Mouse (Mus musculus): ENCODE data around the gene Trpv2. TPM values are rescaled to one million over a fixed set of nuclear protein-coding genes. Genes with fewer than 3 reads are reported as not detected.

The Trpv2 gene
- total and polyA plus RNA-seq, 3 experiments, result 39.2 to 58.7 (median 46.2) TPM

DNA sequence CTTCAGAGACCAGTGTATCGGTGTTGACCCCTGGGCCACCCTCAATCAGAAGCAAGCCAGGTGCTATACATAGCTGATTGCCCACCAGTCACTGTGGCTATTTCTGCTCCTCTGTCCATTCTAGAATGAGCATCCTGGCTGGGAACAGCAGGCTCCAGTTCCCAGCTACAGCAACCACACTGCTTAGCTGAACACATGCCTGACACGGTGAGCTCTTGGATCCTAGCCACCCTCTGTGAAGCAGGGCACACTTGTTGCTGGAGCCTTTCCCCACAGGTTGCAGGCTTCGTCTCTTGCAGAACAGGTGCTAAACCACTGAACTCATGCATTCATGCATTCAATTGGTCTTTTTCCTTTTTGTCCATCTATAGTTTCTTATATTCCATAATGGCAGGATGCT, 66.1 kb downstream of the Trpv2 start:
- TF ChIP-seq RCOR1 (conservative IDR thresholded peaks at IDR 0.05; ENCODE audit: low read depth, low read length) (no peak), PAX5 (IDR thresholded peaks at IDR 0.05; ENCODE audit: low read length) (no peak), JUN (IDR thresholded peaks at IDR 0.05; ENCODE audit: insufficient read depth, low read depth, low read length) (no peak), ETS1 (conservative IDR thresholded peaks at IDR 0.05; ENCODE audit: low read depth, low read length) (no peak), POLR2A (IDR thresholded peaks at IDR 0.05; ENCODE audit: low read depth, low read length) (no peak)
- Histone ChIP-seq H3K27me3 (replicated peaks) (no peaks in the 10 kb centered on the region), H3K4me2 (ENCODE audit: insufficient read depth, low read depth, poor library complexity, severe bottlenecking) (no peak overlapping the region), H3K4me3 (replicated peaks in 1 of 3; ENCODE audit: low read depth in 2 of 3, low read length in 2 of 3, poor library complexity in 1 of 3) (no peak overlapping the region), H3K4me1 (ENCODE audit: control insufficient read depth in 1 of 2, insufficient read depth in 2 of 2) (peaks cover 26 to 48% of the 10 kb centered on the region in 2 experiments), H3K9me3 (replicated peaks; ENCODE audit: low read length) (no peaks in the 10 kb centered on the region), H3K79me2 (replicated peaks; ENCODE audit: control insufficient read depth, extremely low read depth, insufficient read depth, poor library complexity, severe bottlenecking) (no peaks in the 10 kb centered on the region), H3K36me3 (replicated peaks in 1 of 2; ENCODE audit: control insufficient read depth in 1 of 2, insufficient read depth in 1 of 2, low read length in 1 of 2) (peaks cover 0 to 3% of the 10 kb centered on the region in 2 experiments), H3K27ac (ENCODE audit: insufficient read depth, low read depth) (no peak overlapping the region), H3K9ac (ENCODE audit: insufficient read depth, low read depth) (no peak overlapping the region)
- no peak for DNase-seq (ENCODE audit: extremely low read depth)
- dilution Hi-C loops (cut with MboI; ENCODE audit: extremely low pct_ligation_motif_present, extremely low pct_unique_long_range_greater_than_20kb, low sequenced_read_pairs) (no loop called here), in situ Hi-C loops (cut with MboI; ENCODE audit: low pct_ligation_motif_present, low pct_unique_long_range_greater_than_20kb, low sequenced_read_pairs) (no loop called here)

DNA sequence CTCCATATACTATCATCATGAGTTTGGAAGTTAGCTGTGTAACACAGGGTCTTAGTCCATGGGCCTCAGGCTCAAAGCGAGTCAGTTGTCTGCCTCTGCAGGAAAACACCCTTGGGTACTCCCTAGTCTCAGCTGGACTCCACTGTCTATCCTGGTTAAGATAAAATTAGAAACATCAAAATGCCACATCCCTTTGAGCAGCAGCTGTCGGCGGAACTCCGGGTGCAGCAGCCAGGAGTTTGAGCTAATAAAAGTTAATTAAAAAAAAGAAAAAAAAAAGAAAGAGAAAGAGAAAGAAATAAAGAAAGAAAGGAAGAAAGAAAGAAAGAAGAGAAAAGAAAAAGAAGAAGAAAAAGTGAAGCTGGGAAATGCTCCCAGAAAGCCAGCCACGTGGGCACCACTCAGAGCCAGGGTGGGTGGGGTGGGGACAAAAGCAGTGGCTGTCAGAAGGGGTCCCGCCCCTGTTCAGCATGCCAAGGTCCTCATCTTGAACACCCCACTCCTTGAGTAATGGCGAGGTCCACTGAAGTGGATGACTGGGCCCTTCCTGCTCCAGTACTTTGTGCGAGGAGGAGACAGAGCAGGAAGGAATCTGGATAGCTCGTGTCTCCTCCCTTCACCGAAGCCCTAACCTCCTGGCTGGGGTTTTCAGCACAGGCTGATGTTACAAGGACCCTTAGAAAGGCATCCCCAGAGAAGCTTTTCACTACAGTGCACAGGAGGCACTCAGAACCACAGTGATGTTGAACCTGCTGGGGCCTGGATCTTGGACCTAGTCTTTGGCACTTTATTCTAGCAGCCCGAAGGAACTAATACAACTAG, 67.9 kb downstream of the Trpv2 start:
- Histone ChIP-seq H3K9me3 (replicated peaks; ENCODE audit: low read length) (no peaks in the 10 kb centered on the region), H3K36me3 (replicated peaks in 1 of 2; ENCODE audit: control insufficient read depth in 1 of 2, insufficient read depth in 1 of 2, low read length in 1 of 2) (peaks cover 0 to 3% of the 10 kb centered on the region in 2 experiments), H3K4me1 (ENCODE audit: control insufficient read depth in 1 of 2, insufficient read depth in 2 of 2) (peaks cover 34 to 59% of the 10 kb centered on the region in 2 experiments), H3K79me2 (replicated peaks; ENCODE audit: control insufficient read depth, extremely low read depth, insufficient read depth, poor library complexity, severe bottlenecking) (no peaks in the 10 kb centered on the region), H3K4me2 (ENCODE audit: insufficient read depth, low read depth, poor library complexity, severe bottlenecking) (no peak overlapping the region), H3K4me3 (replicated peaks in 1 of 3; ENCODE audit: low read depth in 2 of 3, low read length in 2 of 3, poor library complexity in 1 of 3) (no peak overlapping the region), H3K27me3 (replicated peaks) (no peaks in the 10 kb centered on the region), H3K27ac (ENCODE audit: insufficient read depth, low read depth) (no peak overlapping the region), H3K9ac (ENCODE audit: insufficient read depth, low read depth) (no peak overlapping the region)
- TF ChIP-seq TBP (conservative IDR thresholded peaks at IDR 0.05; ENCODE audit: low read depth, low read length) (no peak), MEF2A (IDR thresholded peaks at IDR 0.05; ENCODE audit: borderline replicate concordance, low read depth, low read length) (no peak), CHD1 (IDR thresholded peaks at IDR 0.05; ENCODE audit: low read depth, low read length) (no peak), MYC (IDR thresholded peaks at IDR 0.05; ENCODE audit: low read depth, low read length) (no peak), USF2 (conservative IDR thresholded peaks at IDR 0.05; ENCODE audit: low read depth, low read length) (no peak)
- dilution Hi-C loops (cut with MboI; ENCODE audit: extremely low pct_ligation_motif_present, extremely low pct_unique_long_range_greater_than_20kb, low sequenced_read_pairs) (no loop called here), in situ Hi-C loops (cut with MboI; ENCODE audit: low pct_ligation_motif_present, low pct_unique_long_range_greater_than_20kb, low sequenced_read_pairs) (no loop called here)
- no peak for DNase-seq (ENCODE audit: extremely low read depth)

DNA sequence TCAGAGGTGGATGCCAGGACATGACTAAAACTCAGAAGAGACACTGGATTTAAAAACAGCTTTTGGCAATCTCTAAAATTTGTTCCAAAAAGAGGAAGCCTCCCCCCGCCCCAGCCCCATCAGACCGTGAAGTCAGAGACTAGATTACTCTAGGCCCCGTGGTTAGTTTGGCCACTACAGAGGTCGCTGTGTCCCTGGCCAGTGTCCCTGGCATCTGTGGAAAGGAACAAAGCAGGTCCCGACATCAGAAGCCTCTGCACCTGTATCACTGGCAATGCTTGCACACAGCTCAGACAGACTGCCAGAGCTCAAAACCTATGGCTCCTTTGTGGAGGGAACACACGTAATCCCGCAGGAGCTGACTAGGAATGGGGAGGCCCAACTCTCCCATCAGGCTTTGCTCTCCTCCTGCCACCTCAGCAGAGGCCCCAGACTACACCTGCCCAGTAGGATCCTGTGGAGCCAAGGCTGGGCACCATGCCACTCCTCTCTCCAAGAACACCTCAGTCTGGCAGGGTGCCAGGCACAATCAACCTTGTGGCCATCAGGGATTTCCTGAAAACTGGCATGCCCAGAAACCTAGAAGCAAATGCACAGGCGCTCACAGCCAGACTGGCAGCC, 68.8 kb downstream of the Trpv2 start:
- Histone ChIP-seq H3K4me3 (replicated peaks in 1 of 3; ENCODE audit: low read depth in 2 of 3, low read length in 2 of 3, poor library complexity in 1 of 3) (no peak overlapping the region), H3K79me2 (replicated peaks; ENCODE audit: control insufficient read depth, extremely low read depth, insufficient read depth, poor library complexity, severe bottlenecking) (no peaks in the 10 kb centered on the region), H3K27me3 (replicated peaks) (no peaks in the 10 kb centered on the region), H3K27ac (ENCODE audit: insufficient read depth, low read depth) (no peak overlapping the region), H3K9ac (ENCODE audit: insufficient read depth, low read depth) (no peak overlapping the region), H3K4me2 (ENCODE audit: insufficient read depth, low read depth, poor library complexity, severe bottlenecking) (no peak overlapping the region), H3K36me3 (replicated peaks in 1 of 2; ENCODE audit: control insufficient read depth in 1 of 2, insufficient read depth in 1 of 2, low read length in 1 of 2) (peaks cover 0 to 3% of the 10 kb centered on the region in 2 experiments), H3K4me1 (ENCODE audit: control insufficient read depth in 1 of 2, insufficient read depth in 2 of 2) (peaks cover 34 to 64% of the 10 kb centered on the region in 2 experiments), H3K9me3 (replicated peaks; ENCODE audit: low read length) (no peaks in the 10 kb centered on the region)
- peak; percentile 42 for DNase-seq (ENCODE audit: extremely low read depth)
- dilution Hi-C loops (cut with MboI; ENCODE audit: extremely low pct_ligation_motif_present, extremely low pct_unique_long_range_greater_than_20kb, low sequenced_read_pairs), result no loop called here
- TF ChIP-seq HCFC1 (IDR thresholded peaks at IDR 0.05; ENCODE audit: low read depth, low read length) (no peak), BHLHE40 (IDR thresholded peaks at IDR 0.05; ENCODE audit: low read depth, low read length) (no peak), NRF1 (IDR thresholded peaks at IDR 0.05; ENCODE audit: low read depth, low read length) (no peak), POLR2AphosphoS2 (IDR thresholded peaks at IDR 0.05; ENCODE audit: low read depth, low read length) (no peak), TBP (conservative IDR thresholded peaks at IDR 0.05; ENCODE audit: low read depth, low read length) (no peak), JUND (conservative IDR thresholded peaks at IDR 0.05; ENCODE audit: low read depth, low read length) (no peak), IRF4 (IDR thresholded peaks at IDR 0.05; ENCODE audit: low read depth, low read length) (0 out of 2 replicates have a peak, but pooled peaks have one; percentile 10), ELF1 (IDR thresholded peaks at IDR 0.05; ENCODE audit: low read depth, low read length) (no peak), MAZ (IDR thresholded peaks at IDR 0.05; ENCODE audit: low read depth, low read length) (0 out of 2 replicates have a peak, but pooled peaks have one; percentile 20)
- in situ Hi-C loops (cut with MboI; ENCODE audit: low pct_ligation_motif_present, low pct_unique_long_range_greater_than_20kb, low sequenced_read_pairs), result no loop called here

Data from CH12.LX (cell line).